In genomic region chr3:87909874-87910273, GRCm38 (mm10) we compare ENCODE assay signal across 7 mouse cellular contexts. TPM values are rescaled to one million over a fixed set of nuclear protein-coding genes. Genes with fewer than 3 reads are reported as not detected.
DNase-seq lines count a peak whose midpoint lies in the region; ATAC-seq and TF ChIP-seq lines count a peak whose summit lies in the region.

No protein-coding gene starts in this region.

- no peaks in the 10 kb centered on the region for H3K27me3 ChIP-seq in megakaryocyte, embryonic 14.5 days (replicated peaks)
- H3K27me3 ChIP-seq in embryonic facial prominence, embryonic 14.5 days (replicated peaks; ENCODE audit: control insufficient read depth, insufficient read depth, low read length): no peaks in the 10 kb centered on the region
- H3K27me3 ChIP-seq in kidney, postnatal 0 days (ENCODE audit: insufficient read depth, low read length): no peaks in the 10 kb centered on the region
- H3K27me3 ChIP-seq in midbrain, embryonic 16.5 days (ENCODE audit: control insufficient read depth, insufficient read depth, low read depth, low read length): no peaks in the 10 kb centered on the region

- no peak for TF ChIP-seq CTCF in kidney, postnatal 0 days (IDR thresholded peaks at IDR 0.05; ENCODE audit: low read depth)

- peak overlapping the region; percentile 47 for H3K9ac ChIP-seq in embryonic facial prominence, embryonic 14.5 days (ENCODE audit: low read depth, low read length)
- peak overlapping the region; percentile 46 for H3K9ac ChIP-seq in kidney, postnatal 0 days (ENCODE audit: low read depth, low read length)
- H3K9ac ChIP-seq in midbrain, embryonic 16.5 days (ENCODE audit: low read depth, low read length): peak overlapping the region; percentile 60

- WGBS in embryonic facial prominence, embryonic 14.5 days: 8% methylated on average over 4 of the region's 4 CpGs
- 6% methylated on average over 4 of the region's 4 CpGs for WGBS in kidney, postnatal 0 days
- 10% methylated on average over 4 of the region's 4 CpGs for WGBS in midbrain, embryonic 16.5 days

- H3K36me3 ChIP-seq in megakaryocyte, embryonic 14.5 days (replicated peaks; ENCODE audit: low read length): peaks cover 43% of the 10 kb centered on the region
- peaks cover 21% of the 10 kb centered on the region for H3K36me3 ChIP-seq in embryonic facial prominence, embryonic 14.5 days (ENCODE audit: control insufficient read depth, insufficient read depth, low read length)
- H3K36me3 ChIP-seq in kidney, postnatal 0 days (ENCODE audit: insufficient read depth, low read length): peaks cover 14% of the 10 kb centered on the region; the same call in 1 of the 2 replicates
- no peaks in the 10 kb centered on the region; the same call in 1 of the 2 replicates for H3K36me3 ChIP-seq in midbrain, embryonic 16.5 days (ENCODE audit: control insufficient read depth, insufficient read depth, low read length)

- H3K4me2 ChIP-seq in embryonic facial prominence, embryonic 14.5 days (ENCODE audit: low read depth, low read length): peak overlapping the region; percentile 55
- H3K4me2 ChIP-seq in kidney, postnatal 0 days (ENCODE audit: low read length): peak overlapping the region; percentile 62
- H3K4me2 ChIP-seq in midbrain, embryonic 16.5 days (ENCODE audit: low read length): peak overlapping the region; percentile 67

- peak overlapping the region; percentile 61 for H3K27ac ChIP-seq in embryonic facial prominence, embryonic 14.5 days (replicated peaks; ENCODE audit: low read depth, low read length)
- H3K27ac ChIP-seq in kidney, postnatal 0 days: peak overlapping the region; percentile 96
- H3K27ac ChIP-seq in midbrain, embryonic 16.5 days (ENCODE audit: low read length): no peak overlapping the region

- H3K4me3 ChIP-seq in megakaryocyte, embryonic 14.5 days (replicated peaks): peak overlapping the region; percentile 91
- H3K4me3 ChIP-seq in embryonic facial prominence, embryonic 14.5 days (ENCODE audit: low read depth, low read length): peak overlapping the region; percentile 25
- H3K4me3 ChIP-seq in kidney, postnatal 0 days (replicated peaks; ENCODE audit: low read depth, low read length): peak overlapping the region; percentile 32; the same call in 1 of the 2 replicates
- no peak overlapping the region for H3K4me3 ChIP-seq in midbrain, embryonic 16.5 days (ENCODE audit: low read depth, low read length)

- H3K4me1 ChIP-seq in megakaryocyte, embryonic 14.5 days: peaks cover 78% of the 10 kb centered on the region
- peaks cover 35% of the 10 kb centered on the region for H3K4me1 ChIP-seq in embryonic facial prominence, embryonic 14.5 days (ENCODE audit: control insufficient read depth, insufficient read depth, low read length)
- H3K4me1 ChIP-seq in kidney, postnatal 0 days (replicated peaks; ENCODE audit: insufficient read depth, low read length): peaks cover 34% of the 10 kb centered on the region
- peaks cover 28% of the 10 kb centered on the region for H3K4me1 ChIP-seq in midbrain, embryonic 16.5 days (ENCODE audit: control insufficient read depth, insufficient read depth, low read length)

- no peak for ATAC-seq in megakaryocyte, adult 5-6 weeks (ENCODE audit: poor library complexity, severe bottlenecking)
- ATAC-seq in embryonic facial prominence, embryonic 14.5 days (ENCODE audit: low read depth): no peak
- ATAC-seq in kidney, postnatal 0 days (replicated peaks; ENCODE audit: low FRiP score, low read depth): no peak
- ATAC-seq in midbrain, embryonic 16.5 days: no peak

- peak; percentile 19 for DNase-seq in embryonic facial prominence, embryonic 14.5 days (ENCODE audit: low spot score)
- no peak for DNase-seq in kidney, postnatal 0 days (ENCODE audit: low spot score)
- no peak for DNase-seq in frontal cortex, adult 2 months (ENCODE audit: extremely low spot score in 1 of 2, low spot score in 1 of 2)
- no peak for DNase-seq in spleen, adult 12 weeks (ENCODE audit: low spot score)

- H3K9me3 ChIP-seq in megakaryocyte, embryonic 14.5 days: no peaks in the 10 kb centered on the region
- no peaks in the 10 kb centered on the region for H3K9me3 ChIP-seq in embryonic facial prominence, embryonic 14.5 days (ENCODE audit: control insufficient read depth, low read length)
- H3K9me3 ChIP-seq in kidney, postnatal 0 days (replicated peaks; ENCODE audit: low read length): no peaks in the 10 kb centered on the region
- H3K9me3 ChIP-seq in midbrain, embryonic 16.5 days (replicated peaks; ENCODE audit: control insufficient read depth, low read length, poor library complexity, severe bottlenecking): no peaks in the 10 kb centered on the region

RNA-seq across cellular contexts. Expression of gene Hdgf, which starts 3.8 kb away (rescaled TPM):
- polyA plus RNA-seq in megakaryocyte, embryonic 14.5 days (2012; ENCODE audit: insufficient read depth, low replicate concordance): 140 and 1,011 TPM in 2 replicates
- total RNA-seq in megakaryocyte, adult 5-6 weeks (2015): 131 and 154 TPM in 2 replicates
- total RNA-seq in megakaryocyte, adult 5-6 weeks (2017): 217 and 229 TPM in 2 replicates
- polyA plus RNA-seq in embryonic facial prominence, embryonic 14.5 days (2014; fragmentation: Nextera tagmentation; extraction: Ambion mirVana): 205 and 217 TPM in 2 replicates
- polyA plus RNA-seq in kidney, postnatal 0 days (2015; fragmentation: Nextera tagmentation; extraction: Ambion mirVana): 193 and 200 TPM in 2 replicates
- polyA plus RNA-seq in midbrain, embryonic 16.5 days (2015; fragmentation: Nextera tagmentation; extraction: Ambion mirVana): 144 and 154 TPM in 2 replicates
- polyA plus RNA-seq in frontal cortex, adult 2 months (2012; rRNA removed): 171 and 183 TPM in 2 replicates

RNA-seq across cellular contexts. Expression of gene Mrpl24, which starts 9.4 kb away (rescaled TPM):
- polyA plus RNA-seq in megakaryocyte, embryonic 14.5 days (2012; ENCODE audit: insufficient read depth, low replicate concordance): 3.1 and 14.1 TPM in 2 replicates
- total RNA-seq in megakaryocyte, adult 5-6 weeks (2015): 134 and 135 TPM in 2 replicates
- 99.8 and 106 TPM in 2 replicates for total RNA-seq in megakaryocyte, adult 5-6 weeks (2017)
- 64.8 and 66.6 TPM in 2 replicates for polyA plus RNA-seq in embryonic facial prominence, embryonic 14.5 days (2014; fragmentation: Nextera tagmentation; extraction: Ambion mirVana)
- polyA plus RNA-seq in kidney, postnatal 0 days (2015; fragmentation: Nextera tagmentation; extraction: Ambion mirVana): 87.2 and 88.1 TPM in 2 replicates
- polyA plus RNA-seq in midbrain, embryonic 16.5 days (2015; fragmentation: Nextera tagmentation; extraction: Ambion mirVana): 47.8 and 51.6 TPM in 2 replicates
- polyA plus RNA-seq in frontal cortex, adult 2 months (2012; rRNA removed): 80.0 and 80.7 TPM in 2 replicates

RNA-seq across cellular contexts. Expression of gene Isg20l2, which starts 20.2 kb away (rescaled TPM):
- 2.9 and 3.6 TPM in 2 replicates for polyA plus RNA-seq in megakaryocyte, embryonic 14.5 days (2012; ENCODE audit: insufficient read depth, low replicate concordance)
- total RNA-seq in megakaryocyte, adult 5-6 weeks (2015): 27.5 and 28.8 TPM in 2 replicates
- total RNA-seq in megakaryocyte, adult 5-6 weeks (2017): 25.0 and 26.3 TPM in 2 replicates
- polyA plus RNA-seq in embryonic facial prominence, embryonic 14.5 days (2014; fragmentation: Nextera tagmentation; extraction: Ambion mirVana): 20.9 and 22.9 TPM in 2 replicates
- 40.4 and 42.1 TPM in 2 replicates for polyA plus RNA-seq in kidney, postnatal 0 days (2015; fragmentation: Nextera tagmentation; extraction: Ambion mirVana)
- polyA plus RNA-seq in midbrain, embryonic 16.5 days (2015; fragmentation: Nextera tagmentation; extraction: Ambion mirVana): 24.9 and 28.6 TPM in 2 replicates
- polyA plus RNA-seq in frontal cortex, adult 2 months (2012; rRNA removed): 12.9 and 13.9 TPM in 2 replicates

RNA-seq across cellular contexts. Expression of gene Rrnad1, which starts 20.6 kb away (rescaled TPM):
- polyA plus RNA-seq in megakaryocyte, embryonic 14.5 days (2012; ENCODE audit: insufficient read depth, low replicate concordance): 13.9 and 14.0 TPM in 2 replicates
- 7.2 and 7.8 TPM in 2 replicates for total RNA-seq in megakaryocyte, adult 5-6 weeks (2015)
- 8.7 and 10.2 TPM in 2 replicates for total RNA-seq in megakaryocyte, adult 5-6 weeks (2017)
- polyA plus RNA-seq in embryonic facial prominence, embryonic 14.5 days (2014; fragmentation: Nextera tagmentation; extraction: Ambion mirVana): 12.8 and 13.3 TPM in 2 replicates
- polyA plus RNA-seq in kidney, postnatal 0 days (2015; fragmentation: Nextera tagmentation; extraction: Ambion mirVana): 12.1 and 12.3 TPM in 2 replicates
- 20.5 and 23.2 TPM in 2 replicates for polyA plus RNA-seq in midbrain, embryonic 16.5 days (2015; fragmentation: Nextera tagmentation; extraction: Ambion mirVana)
- 42.4 and 46.4 TPM in 2 replicates for polyA plus RNA-seq in frontal cortex, adult 2 months (2012; rRNA removed)

RNA-seq across cellular contexts. Expression of gene Prcc, which starts 24.5 kb away (rescaled TPM):
- 62.4 and 99.1 TPM in 2 replicates for polyA plus RNA-seq in megakaryocyte, embryonic 14.5 days (2012; ENCODE audit: insufficient read depth, low replicate concordance)
- total RNA-seq in megakaryocyte, adult 5-6 weeks (2015): 16.8 and 18.9 TPM in 2 replicates
- total RNA-seq in megakaryocyte, adult 5-6 weeks (2017): 18.5 and 22.2 TPM in 2 replicates
- polyA plus RNA-seq in embryonic facial prominence, embryonic 14.5 days (2014; fragmentation: Nextera tagmentation; extraction: Ambion mirVana): 13.0 and 13.5 TPM in 2 replicates
- polyA plus RNA-seq in kidney, postnatal 0 days (2015; fragmentation: Nextera tagmentation; extraction: Ambion mirVana): 14.8 and 15.1 TPM in 2 replicates
- polyA plus RNA-seq in midbrain, embryonic 16.5 days (2015; fragmentation: Nextera tagmentation; extraction: Ambion mirVana): 15.3 and 16.3 TPM in 2 replicates
- 38.8 and 40.2 TPM in 2 replicates for polyA plus RNA-seq in frontal cortex, adult 2 months (2012; rRNA removed)
